Mouse (Mus musculus) lung, postnatal 14 days (tissue): ENCODE results near the gene Cul4b.
"Not testable (repeated sequence)": the region's sequence is repeated elsewhere in the genome, so short reads cannot be mapped to it uniquely, and the experiment has no call there.

Experiments
- DNase-seq: peaks from one replicate; pipeline ENCODE4 v3.0.0; 2021

The Cul4b gene

DNA sequence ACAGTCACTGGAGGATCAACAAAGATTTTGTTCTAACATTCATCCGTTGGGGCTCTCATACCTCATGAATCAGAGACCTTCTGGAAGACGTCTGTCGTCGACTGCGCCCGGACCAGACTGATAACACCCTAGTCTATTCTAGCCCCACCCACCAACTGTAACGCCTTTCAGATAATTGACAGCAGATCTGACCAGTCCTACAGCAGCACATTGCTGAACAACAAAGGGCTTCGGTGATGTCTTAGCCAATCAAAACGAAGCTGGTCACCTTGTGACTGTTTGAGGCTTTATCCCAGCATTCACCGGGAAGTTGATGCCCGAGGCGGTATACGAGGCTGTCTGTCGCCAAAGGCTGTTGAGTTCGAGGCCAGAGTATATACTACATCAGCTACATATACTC, at the start of gene Cul4b:
Gene Cul4b (minus strand): TSS at position 119 of the 400 bp plus-strand sequence.
- DNase-seq = no peak

DNA sequence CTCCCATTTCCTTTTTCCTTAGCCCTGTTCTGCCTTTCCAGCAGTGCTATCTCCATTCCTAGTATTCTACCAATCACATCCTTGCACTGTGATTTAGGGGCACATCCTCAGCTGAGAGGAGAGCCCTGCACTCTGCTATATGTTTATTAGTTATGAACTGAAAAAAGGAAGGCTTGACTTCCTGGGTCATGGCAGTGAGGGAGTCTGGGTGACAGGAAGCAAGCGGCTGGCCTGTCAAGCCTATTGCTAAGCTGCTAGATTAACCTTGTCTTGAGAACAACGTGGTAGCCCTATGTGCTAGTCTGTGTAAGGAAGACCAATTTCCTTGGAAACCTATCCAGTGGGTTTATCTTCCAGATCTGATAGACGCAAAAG, 25.0 kb upstream of the Cul4b start:
- peak; percentile 4 for DNase-seq

DNA sequence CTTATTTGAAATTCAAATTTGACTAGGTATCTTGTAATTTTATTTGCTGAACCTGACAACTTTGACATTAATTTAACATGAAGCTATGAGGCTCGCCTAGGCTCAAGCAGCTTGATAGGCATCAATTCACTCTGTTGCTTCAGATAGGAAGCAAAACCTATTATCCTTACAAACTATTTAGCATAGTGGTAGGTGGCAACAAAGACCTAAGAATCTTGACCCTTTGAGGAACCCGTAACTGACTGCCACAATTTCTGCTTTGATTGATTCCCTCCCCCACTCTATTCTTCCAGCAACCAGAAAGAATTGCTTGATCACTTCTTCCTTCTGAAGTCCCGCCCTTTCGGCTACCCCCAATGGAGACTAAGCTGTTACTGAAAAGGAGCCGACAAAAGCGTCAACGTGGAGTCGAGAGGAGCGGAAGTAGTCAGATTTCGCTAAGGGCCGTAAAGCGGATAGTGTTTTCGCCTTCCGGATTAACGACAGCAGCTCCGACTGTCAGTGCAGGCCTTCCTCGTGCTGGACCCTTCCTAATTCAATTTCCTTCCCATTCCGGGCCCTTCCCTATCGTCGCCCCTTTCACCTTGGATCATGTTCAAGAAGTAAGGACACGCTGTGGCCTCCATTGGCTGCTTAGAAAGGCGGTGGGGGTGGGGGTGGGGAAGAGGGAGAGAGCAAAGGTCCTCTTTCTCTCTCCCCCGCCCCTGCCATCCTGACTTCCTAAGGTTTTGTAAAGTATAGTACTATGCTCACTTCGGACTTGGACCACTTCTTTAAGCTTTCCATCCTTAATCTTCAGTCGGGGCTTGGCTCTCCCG, 24.4 kb upstream of the Cul4b start, which contains the start of gene Mcts1:
Gene Mcts1 (plus strand): TSS at position 402 of the 818 bp plus-strand sequence.
- DNase-seq = peak; percentile 69

DNA sequence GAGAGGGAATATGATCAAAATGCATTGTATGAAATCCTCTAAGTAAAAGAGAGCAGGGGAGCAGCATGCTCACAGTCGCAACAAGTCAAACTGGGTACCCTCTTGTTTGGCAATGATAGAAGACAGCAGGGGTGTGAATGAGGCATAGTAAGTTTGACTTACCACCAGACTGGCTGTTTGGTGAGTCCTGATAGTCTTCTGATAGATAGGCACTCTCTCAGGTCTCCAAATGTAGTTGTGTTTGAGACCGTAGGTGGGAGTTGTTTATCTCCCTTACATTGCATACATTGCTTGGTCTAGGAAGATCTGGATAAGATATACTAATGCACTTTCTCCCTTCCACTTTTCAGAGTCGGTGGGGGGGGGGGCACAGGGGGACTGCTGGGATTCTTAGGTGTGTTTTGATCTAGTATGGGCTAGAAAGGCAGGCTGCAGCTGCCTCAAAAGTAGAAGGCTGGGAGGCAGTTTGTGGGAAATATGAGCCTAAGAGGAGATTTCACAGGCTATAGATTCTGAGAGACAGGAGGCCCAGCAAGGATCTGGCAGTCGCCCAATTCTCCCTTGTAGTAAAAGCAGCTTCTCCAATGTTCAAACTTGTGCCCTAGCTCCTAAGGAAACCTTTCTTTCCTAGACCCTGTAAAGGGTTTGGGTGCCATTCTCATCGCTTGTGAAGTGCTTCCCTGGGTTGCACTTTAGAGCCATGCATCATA, 17.3 kb upstream of the Cul4b start:
- DNase-seq = no peak

DNA sequence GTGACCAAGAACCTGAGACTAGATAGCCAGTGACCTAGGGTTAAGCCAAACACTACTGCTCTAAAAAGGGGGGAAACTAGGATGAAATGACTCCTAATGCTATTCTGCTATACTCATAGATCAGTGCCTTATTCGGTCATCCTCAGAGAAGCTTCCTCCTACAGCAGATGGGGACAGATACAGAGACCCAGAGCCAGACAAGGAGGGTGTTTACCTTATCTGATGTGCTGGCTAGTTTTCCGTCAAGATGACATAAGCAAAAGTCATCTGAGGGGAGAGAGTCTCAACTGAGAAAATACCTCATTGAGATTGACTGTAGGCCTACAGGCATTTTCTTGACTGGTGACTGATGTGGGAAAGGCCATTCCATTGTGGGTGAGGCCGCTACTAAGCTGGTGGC, 15.8 kb upstream of the Cul4b start:
- no peak for DNase-seq

DNA sequence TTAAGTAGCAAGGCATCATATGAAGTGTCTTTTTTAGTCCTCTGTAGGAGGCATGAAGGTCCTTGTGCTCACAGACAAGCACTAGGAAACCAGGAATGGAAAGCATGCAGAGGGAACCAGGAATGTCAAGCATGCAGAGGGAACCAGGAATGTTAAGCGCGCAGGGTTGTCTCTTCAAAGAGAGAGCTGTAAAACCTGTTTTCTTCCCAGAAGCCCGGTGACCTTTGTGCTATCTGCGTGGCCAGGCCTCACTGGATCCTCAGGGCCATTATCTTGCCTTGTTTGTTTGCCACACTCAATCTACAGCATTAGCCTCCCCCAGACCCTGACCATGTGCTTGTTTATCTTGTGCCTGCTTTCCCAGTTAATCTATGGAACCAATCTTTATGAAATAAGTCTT, 13.8 kb upstream of the Cul4b start:
- no peak for DNase-seq

DNA sequence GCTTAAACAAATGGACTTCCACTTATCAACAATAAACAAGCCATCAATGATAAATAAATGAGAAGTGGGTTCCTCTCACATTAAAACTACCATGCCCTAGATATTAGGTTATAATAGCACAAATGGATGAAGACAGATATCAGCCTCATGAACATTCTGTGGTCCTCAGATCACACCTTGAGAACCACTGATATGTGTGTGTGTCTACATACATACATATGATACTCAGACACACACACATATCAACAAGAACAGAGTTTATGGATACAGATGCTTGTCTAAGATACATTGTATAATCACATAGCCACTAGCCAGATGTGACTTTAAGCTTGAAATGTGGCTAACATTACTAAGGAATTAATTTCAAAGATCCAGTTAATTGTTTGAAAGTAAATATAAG, 7.3 kb upstream of the Cul4b start:
- DNase-seq = no peak

DNA sequence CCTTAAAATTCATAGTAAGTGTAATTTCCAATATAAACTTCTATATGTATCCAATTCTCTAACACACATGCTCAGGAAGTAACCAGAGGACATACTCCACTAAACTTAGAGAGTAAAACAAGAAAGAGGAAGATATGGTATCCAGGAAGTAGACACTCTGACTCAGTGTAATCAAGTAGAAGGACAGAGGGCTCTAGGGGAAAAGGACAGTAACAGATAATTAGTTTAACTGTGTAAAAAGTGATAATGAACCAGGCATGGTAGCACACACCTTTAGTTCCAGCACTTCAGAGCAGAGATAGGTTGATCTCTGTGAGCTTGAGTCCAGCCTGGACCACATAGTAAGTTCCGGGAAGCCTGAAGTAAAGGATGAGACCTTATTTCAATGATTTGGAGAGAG, 5.1 kb upstream of the Cul4b start:
- no peak for DNase-seq

DNA sequence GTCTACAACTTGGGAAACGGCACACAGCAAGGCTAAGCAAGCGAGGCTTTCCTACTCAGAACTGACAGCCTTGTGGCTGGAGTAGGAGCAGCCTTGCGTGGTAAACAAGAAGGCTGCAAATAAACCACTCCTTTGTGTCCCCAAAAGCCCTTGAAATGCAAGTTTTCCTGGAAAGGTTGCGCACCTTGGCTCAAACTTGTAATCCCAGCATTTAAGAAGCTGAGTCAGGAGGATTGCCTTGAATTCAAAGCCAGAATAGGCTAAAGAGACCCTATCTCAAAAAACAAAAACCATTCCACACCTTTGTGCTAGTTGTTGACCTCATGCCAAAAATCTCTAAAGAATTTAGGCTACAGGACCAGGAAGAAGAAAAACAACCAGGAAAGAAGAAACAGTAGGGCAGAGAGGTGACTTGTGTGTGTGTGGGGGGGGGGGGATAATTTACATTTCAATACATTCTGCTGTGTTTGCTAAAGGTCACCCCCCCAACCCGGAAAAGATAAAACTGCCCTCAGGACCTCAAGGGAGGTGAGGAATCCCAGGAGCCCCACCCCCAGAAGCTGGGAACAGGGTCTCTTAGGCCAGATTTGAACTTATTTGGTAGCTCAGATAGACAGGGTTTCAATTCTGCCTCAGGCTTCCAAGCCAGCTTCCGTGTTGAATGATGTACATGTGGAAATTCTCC, 9.3 kb downstream of the Cul4b start:
- no peak for DNase-seq

DNA sequence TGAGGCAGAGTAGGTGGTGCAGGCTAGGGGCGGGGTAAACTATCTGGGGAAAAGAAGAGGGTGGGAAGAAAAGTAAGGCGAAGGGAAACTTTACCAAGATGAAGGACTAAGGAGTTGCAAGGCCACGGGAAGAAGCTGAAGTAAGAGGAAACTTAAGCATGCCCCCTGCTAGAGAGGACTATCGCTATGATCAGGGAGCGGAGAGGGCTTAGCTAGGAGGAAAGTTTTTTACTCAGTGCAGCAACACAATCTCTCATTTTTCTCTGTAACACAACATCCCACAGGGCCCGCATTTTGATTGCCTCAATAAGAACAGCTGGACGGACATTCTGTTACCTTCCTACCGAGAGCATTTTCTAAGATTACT, 10.8 kb downstream of the Cul4b start:
- no peak for DNase-seq

DNA sequence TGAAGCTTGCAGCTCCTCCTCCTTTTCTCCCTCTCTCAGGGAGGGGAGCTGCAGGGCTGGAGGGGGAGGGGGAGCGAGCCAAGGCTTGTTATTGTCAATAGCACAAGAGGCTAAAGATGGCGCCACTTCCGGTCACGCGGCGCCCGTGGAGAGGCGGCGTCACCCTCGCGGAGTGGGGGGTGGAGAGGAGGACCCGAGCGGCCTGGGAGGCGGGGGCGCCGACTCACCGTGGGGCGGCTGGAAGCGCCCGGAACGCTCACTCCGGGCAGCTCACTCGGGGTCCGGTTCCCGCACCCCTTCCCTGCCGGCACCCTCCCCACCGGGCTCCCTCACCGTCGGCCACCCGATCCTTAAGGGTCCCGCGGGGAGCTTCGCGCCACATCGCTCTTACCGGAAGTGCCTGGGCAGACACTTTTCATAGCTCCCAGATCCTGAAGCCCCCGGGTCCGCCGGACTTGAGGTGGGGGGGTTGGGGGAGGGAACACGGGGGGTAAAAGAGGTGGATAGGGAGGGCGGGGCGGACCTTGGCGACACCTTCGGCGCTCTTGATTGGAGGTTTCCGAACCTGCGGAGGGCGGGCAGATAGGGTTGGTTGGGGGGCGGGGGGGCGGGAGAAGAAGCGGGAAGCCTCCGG, 11.3 kb downstream of the Cul4b start:
- peak; percentile 88 for DNase-seq

DNA sequence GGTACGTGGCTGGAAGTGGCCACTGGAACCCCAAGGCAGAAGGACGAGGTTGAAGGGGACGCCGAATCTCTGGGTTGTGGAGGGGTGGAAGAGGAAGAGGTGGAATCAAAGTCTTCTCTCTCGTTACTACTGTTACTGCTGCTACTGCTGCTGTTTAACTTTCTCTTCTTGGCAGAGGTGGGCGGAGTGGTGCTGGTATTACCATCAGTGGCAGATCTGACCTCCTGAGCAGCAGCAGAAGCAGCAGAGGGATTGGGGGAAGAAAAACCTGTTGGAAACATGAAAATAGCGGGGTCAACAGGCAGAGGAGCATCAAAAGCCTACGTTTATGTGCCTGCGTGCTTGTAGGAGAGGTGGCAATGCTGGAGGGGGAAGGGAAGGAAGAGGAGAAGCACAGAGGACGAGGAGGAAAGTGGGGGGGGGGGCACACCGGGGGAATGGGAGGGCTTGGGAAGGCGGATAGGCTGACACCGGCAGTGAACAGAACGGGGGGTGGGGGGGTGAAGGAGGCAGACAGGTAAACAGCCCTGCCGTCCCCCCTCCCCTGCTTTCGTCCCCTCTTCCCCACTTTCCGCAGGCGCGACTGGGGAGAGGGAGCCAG, 12.0 kb downstream of the Cul4b start:
- peak; percentile 1 for DNase-seq

DNA sequence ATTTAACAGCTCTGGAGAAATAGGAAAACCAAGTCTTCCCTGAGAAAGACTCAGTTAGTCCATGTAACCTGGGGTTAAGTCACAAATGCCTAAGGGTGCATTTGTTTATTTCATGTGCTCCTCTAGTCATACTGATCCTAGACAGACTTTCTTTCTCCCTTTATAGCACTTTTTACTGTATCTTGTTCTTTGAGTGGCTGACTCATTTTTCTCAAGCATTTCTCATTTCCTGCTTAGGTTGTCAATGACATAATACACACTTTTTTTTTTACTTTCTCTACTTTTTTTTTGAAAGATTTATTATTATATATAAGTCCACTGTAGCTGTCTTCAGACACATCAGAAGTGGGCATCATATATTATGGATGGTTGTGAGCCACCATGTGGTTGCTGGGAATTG, 22.7 kb downstream of the Cul4b start:
- no peak for DNase-seq

DNA sequence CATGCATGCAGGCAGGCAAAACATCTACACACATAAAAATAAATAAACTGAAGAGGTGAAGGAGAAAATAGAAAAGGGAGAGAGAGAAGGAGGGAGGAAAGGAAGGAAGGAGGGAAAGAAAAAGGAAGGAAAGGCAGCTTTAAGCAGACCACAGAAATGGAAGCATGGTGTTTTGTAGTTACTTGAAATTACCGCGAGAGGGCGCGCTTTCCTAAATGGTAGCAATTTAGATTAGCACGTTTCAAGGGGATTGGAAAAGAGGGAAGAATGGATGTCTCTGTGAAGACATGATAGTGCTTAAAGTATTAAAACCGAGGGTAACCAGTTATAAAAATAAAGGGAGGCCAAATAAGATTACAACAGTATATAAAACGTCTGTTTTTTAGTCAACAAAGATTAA, 61.4 kb downstream of the Cul4b start:
- DNase-seq = peak; percentile 45

DNA sequence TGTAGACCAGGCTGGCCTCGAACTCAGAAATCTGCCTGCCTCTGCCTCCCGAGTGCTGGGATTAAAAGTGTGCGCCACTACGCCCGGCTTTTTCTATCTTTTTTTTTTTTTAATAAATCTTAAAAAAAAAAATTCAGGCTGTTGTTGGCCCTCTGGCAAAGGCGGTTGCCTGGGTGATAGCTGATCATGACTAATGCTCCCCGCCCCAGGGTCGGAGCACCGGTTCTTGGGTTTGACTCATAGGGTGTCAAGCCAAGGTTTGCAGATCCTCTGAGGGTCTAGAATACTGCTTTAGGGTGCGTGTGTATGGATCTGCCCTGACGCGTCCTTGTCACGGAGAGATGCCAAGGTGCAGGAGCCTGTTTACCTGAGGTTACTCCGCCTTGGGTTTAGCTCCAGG, 71.2 kb downstream of the Cul4b start:
- no peak for DNase-seq

DNA sequence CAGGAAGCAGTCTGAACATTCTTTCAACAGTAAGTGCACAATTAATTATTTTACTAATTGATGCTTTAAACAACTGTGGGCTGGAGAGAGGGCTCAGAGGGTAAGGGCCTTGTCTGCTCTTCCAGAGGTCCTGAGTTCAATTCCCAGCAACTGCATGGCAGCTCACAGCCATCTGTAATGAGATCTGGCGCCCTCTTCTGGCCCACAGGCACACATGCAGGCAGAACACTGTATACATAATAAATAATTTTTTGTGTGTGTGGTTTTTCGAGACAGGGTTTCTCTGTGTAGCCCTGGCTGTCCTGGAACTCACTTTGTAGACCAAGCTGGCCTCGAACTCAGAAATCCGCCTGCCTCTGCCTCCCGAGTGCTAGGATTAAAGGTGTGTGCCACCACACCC, 73.8 kb downstream of the Cul4b start:
- not testable (repeated sequence) for DNase-seq

DNA sequence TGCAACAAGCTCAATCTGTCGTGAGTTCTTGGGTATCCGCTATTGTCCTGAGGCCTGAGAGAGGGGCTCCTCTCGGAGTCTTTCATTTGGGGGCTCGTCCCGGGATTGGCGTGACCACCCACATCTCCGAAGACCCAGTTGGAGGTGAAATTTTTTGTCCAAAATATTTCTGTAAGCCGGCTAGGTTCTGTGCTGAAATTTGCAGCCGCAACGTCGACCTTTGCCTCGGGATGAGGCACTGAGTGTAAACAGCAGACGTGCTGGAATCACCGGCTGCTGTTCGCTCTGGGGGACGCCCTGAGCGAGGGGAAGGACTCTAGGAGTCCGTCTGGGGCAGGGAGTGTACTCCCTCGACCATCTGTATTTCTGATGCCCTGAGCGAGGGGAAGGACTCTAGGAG, 90.5 kb downstream of the Cul4b start:
- DNase-seq = not testable (repeated sequence)
